Mouse (Mus musculus) bone marrow macrophage, adult 2 months (primary cell): ENCODE results near the gene Foxj3.

Source experiments
- CTCF ChIP-seq: IDR thresholded peaks from 2 replicates; pipeline ENCODE4 v1.5.1; 2012; ENCODE audit warnings: low read depth, mild to moderate bottlenecking, low read length, moderate library complexity
- POLR2A ChIP-seq: IDR thresholded peaks from 2 replicates; pipeline ENCODE4 v1.6.1; 2012; ENCODE audit warnings: mild to moderate bottlenecking, low read depth, low read length, borderline replicate concordance

GRCm38 (mm10) chr4:119574504-119574903 is 37.7 kb downstream of the Foxj3 start:
- TF ChIP-seq CTCF, result no peak
- TF ChIP-seq POLR2A, result no peak
